Mouse (Mus musculus) adrenal gland, adult 8-10 months (tissue): Measurements from ENCODE around the gene Sco2. TPM values are rescaled to one million over a fixed set of nuclear protein-coding genes. Genes with fewer than 3 reads are reported as not detected.

Experiments
- DNase-seq: peaks from one replicate; pipeline ENCODE4 v3.0.0; 2022
- total RNA-seq, 4 experiments: library from RNA; stranded (reverse); gene quantifications; 2 replicates each; pipeline ENCODE4 v1.2.4; 2022

Sco2 gene
- 10 to 100 TPM; 18.7 to 28.6 (median 24.6) TPM for total RNA-seq

DNA sequence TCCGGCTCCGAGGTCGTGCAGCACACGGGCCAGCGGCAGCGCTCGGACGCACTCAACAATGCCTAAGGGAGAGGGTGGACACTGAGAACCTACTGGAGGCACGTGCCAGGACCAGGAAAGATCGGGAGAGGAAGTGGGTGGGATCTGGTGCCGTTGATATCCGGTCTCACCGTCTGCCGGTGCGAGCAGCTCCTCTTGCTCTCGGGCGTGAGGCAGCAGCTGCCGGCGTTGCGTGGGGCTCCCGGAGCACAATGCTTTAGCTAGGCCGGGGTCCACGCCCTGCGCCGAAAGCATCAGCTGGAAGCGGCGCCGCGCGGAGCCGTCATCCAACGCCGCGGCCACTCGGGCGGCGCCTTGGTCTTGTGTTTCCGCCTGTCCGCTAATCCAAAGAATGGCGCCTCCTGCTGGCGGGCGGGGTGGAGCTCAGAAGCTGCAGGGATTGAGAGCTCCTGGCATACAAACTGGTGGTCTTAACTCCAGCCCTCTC is at the start of gene Sco2:
TSS of gene Sco2 (minus strand) at position 85 of the 487 bp plus-strand sequence.
- DNase-seq: peak; percentile 86

DNA sequence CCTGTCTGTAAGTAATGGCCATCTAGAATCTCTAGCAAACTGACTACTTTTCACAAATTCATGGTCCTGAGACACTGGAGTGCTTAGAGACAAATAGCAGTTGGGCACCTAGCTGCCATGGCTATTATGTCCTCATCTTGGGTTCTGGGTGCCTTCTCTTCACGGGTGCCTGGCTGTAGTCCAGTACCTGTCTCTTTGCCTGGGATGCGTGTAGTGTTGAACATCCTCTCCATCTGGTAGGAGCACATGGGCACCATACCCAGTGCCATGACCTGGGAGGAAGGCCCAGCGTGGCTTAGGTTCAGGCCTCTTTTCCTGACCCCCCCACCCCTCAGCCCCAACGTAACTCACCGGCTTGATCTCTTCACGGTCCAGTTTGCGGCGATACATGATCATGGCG is 48.3 kb upstream of the Sco2 start:
- DNase-seq: no peak

DNA sequence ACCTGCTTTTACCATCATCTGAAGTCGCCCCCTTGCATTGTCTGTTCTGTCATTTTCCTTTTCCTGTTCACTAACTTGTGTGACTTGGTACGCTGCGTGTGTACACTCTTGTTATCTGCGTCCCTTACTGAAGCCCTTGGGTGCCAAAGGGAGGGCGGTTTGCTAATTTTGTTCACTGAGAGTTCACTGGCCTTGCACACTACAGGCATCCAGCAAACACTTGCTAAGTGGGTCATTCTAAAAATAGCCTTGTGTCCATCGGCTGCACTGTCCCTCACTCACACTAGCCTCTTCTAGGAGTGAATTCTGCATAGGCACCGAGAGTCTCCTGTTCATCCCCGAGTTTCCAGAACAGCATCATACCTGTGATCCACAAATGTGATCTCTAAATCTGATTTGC is 41.6 kb upstream of the Sco2 start:
- DNase-seq: no peak

DNA sequence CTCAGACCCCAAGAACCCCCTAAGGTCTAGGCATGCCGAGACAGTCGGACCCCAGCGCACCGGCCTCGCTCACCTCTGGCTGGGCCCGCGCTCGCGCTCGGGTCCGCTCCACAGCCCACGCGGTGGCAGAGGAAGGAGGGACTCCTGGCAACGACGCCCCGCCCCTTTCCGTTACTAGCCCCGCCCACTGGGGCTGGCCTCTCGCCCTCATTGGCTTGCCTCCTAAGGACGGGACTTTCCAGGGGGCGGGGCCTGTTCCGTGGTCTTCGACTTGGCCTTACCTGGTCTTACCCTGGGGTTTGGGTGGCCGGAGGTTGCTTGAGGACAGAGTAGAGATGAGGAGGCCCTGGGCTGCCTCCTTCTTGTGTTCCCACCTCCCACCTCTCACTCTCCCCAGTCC is 36.5 kb upstream of the Sco2 start, which contains the start of gene Syce3:
TSS of gene Syce3 (minus strand) at position 386 of the 400 bp plus-strand sequence.
- DNase-seq: no peak

DNA sequence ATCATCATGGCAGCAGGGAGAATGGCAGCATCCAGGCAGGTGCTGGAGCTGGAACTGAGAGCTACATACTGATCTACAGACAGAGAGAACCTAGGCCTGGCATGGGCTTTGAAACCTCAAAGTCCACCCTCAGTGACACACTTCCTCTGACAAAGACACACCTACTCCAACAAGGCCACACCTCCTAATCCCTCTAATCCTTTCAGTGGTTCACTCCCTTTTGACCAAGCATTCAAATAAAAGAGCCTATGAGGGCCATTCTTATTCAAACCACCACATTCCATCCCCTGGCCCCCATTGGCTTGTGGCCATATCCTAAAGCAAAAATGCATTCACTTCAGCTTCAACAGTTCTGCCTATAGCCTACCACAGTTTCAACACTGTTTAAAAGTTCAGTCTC is 33.0 kb upstream of the Sco2 start:
- DNase-seq: no peak

DNA sequence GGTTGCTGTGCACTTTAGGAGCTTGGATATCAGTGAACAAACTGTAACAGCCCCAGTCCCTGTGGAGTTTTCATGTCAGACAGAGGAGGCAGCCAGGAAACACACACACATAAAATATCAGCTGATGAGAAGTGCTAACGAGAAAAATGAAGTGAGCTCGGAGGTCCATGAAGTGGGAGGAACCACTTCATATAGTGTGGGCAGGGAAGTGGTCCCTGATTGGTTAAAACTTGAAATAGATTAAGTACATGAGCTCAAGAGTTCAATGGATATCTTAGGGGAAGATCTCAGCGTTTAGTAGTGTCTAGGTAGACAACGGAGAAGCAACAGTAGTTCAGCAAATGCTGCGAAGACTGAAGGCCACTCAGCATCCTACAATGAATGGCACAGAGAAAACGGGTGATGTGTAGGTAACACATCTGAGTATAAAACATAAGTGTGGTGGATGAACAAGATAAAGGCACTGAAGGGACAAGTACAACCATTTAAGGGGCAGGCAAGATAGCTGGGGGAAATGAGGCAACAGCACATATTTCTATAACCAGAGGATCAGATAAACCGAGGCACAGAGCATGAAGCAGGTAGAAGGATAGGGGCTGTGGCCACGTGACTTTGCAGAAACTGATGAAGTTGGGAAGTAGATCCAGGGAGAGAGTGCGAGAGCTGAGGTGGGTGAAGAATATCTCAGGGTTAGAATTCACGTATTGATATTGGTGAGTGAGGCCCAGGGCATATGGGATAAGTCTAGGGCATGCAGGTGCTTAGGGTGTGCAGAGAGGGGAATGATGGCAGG is 31.4 kb upstream of the Sco2 start:
- no peak for DNase-seq

DNA sequence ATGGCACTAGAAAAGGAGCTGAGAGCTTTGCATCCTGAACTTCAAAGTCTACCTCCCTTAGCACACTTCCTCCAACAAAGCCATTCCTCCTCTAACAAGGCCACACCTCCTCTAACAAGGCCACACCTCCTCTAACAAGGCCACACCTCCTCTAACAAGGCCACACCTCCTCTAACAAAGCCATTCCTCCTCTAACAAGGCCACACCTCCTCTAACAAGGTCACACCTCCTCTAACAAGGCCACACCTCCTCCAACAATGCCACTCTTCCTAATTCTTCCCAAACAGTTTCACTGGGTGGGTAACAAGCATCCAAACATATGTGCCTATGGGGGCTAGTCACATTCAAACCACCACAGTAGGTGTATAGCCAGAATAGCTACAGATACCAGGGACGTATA is 28.8 kb upstream of the Sco2 start:
- DNase-seq: no peak

DNA sequence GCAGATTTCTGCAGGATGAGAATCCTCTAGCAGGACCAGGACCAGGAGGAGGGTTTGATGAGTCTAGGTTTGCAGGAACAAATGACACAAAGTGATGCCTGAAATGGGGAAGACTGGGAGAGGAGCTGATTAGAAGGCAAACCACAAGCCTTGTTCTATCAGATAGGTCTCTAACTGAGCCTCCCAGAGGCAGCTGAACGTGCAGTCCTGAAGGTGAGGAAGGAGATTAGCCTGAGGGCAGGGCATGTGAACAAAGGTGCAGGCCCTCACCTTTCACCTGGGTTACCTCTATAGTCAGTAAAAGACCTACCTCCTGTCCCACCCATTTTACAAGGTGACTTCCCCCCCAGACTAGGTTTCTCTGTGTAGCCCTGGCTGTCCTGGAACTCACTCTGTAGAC is 26.1 kb upstream of the Sco2 start:
- no peak for DNase-seq

DNA sequence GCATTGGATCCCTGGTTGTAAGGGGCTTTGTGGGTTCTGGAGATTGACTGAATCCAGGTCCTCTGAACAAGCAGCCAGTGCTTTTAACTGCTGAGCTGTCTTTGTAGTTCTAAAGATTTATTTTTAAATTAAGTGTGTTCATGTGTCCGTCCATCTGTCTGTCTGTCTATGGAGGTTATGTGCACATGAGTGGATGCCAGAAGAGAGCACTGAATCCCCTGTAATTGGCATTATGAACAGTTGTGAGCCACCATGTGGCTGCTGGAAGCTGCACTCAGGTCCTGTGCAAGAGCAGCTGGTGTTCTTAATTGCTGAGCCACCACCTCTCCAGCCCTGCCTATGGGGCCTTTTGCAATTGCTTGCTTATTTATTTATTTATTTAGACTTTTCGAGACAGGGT is 24.5 kb upstream of the Sco2 start:
- DNase-seq: no peak

DNA sequence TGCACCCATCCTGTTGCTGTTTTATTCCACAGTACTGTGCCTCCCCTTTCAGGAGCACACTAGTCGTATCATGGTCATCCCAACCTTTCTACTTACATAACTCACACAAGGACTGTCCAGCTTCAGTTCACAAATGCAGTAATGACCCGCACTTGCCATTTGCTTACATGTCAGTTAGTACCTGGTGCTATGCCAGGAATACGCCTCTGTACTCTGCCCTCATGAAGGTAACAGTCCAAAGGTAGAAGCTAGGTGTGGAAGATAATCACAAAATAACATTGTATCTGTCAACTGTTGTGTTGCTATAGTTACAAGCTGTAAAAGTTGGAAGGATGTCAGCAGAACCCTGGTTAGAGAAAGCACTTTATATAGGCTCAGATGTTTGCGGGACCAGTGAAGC is 23.2 kb upstream of the Sco2 start:
- no peak for DNase-seq

DNA sequence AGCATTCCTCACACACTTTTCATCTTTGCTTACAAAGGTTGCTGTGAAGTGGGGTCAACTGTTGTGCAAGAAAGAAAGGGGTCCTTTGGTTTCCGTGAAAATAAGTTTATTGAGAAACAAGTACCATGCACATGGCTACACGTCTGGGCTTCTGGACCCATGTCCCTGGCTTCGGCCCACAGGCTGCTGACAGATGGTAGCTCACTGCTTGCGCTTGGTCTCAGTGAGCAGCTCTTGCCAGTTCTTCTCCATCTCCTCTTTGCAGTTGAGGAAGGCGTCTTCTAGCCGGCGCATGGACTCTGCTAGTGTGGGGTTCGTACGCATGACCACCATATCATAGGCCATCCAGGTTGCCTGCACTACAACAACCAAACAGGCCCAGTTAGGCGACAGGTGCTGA is 16.4 kb upstream of the Sco2 start:
- no peak for DNase-seq

DNA sequence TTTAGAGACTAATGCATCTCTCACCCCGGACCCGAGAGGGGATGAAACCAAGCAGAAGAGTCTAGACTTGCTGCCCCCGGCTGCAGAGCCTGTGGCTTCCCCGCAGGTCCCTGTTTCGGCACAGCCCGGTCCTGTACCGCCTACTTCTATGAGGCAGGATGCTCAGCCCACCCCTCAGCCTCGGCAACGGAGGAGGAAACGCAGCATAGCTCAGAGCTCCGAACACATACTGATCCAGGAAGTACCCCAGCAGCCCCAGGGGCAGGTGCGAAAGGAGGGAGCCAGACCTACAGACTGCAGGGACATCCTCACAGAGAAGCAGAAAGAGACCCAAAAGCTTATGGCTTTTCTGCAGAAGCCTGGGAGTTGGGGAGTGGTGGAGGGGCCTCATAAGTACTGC is 13.5 kb upstream of the Sco2 start:
- DNase-seq: no peak

DNA sequence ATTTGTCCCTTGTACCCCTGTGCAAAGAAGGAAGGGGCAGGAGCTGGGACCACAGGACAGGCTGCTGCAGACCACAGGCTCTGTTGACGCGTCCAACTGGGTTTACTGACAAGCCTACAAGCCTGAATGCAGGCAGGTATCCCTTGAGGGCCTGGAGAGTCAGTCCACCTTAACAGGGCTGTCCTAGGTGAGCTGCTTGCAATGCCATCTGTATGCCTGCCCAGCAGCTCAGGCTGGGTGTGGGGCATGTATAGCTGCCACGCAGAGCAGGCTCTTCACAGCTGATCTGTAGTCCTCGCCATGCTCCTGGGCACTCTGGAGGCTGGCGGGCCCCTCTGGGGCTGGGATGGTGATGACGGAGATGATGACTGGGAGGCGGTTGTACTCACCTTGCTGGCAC is 11.0 kb upstream of the Sco2 start, which contains the start of gene Klhdc7b:
TSS of gene Klhdc7b (plus strand) at position 301 of the 400 bp plus-strand sequence.
- DNase-seq: no peak

DNA sequence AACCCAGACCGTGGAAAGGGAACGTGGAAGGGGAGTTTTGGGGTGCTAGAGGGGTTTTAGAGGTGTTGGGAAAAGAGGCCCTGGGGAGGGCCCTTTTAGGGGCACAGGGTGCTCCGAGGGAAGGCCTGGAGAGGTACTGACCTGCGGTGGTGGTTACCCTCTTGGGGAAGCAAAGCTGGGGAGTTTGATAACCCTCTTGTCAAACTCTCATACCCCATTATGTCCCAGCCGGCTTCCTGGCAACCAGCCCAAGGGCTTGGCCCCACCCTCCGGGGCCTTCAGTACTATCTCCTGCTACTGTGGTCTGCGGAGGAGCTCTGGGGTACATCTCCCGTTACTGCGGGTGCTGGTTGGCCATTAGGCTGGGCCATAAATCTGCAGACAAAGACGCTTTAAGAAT is 5.8 kb upstream of the Sco2 start:
- DNase-seq: no peak

DNA sequence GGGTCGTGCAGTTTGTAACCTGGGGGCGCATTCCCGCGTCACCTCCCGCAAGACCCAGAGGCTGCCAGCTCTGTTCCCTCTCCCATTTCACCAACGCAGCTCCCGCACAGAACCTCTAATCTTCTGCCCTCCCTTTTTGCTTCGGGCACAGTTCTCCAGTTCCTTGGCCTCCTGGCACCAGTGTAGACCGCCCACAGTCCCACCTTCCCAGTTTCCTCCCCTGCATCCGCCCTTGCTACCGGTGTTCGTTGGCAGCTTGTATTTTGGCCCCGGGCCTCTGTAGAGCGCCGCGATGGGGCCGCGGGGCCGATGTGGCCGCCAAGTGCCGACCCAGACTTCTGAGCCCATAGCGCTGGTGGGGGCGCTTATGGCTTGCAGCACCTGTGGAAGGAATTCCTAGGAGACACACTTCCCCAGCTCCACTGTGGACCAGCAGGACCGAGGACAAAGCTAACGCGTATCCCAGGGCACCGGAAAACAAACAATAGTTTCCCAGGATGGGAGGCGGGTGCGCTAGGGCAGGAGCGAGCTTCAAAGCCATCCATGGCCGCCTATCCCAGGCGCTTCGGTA is 5.3 kb upstream of the Sco2 start, which contains the start of gene Odf3b:
TSS of gene Odf3b (minus strand) at position 452 of the 571 bp plus-strand sequence.
- DNase-seq: no peak

DNA sequence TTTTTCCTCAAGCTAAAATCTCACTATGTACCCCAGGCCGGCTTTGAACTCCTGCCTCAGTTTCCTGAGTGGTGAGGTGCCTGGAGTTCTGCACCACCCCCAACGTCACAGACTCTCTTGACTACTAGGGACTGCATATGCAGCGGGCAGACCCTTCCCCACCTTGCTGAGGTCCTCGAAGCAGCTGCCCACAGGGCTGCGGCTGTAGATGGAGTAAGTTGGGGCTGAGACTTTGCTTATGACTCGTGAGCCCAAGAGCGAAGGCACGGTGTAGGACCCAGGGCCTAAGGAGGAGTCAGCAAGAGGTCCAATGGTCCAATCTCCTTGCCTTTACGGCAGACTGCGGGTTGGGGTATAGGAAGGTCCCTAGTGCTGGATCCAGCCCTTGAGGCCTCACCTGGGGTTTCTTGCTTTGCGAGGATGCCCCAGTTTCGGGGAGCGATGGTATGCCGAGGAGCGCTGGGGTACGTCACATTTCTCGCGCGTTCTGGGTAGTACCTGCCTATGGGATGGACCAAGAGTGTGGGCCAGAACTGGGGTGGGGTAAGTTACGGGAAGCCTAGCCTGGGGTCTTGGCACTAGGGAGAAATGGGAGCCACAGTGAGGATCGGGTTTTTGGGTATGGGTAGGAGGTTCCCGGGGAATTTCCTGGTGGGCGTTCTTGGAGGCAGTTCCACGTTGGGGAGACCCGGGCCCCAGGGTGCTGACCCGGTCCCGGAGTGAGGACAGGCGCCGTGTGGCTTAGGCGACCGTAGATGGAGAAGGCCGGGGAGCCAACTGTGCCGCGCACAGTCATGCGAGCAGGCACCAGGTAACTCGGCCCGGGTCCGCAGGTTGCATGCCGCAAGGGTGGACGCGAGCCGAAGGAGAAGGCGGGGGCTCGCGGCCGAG is 4.5 kb upstream of the Sco2 start:
- DNase-seq: no peak

DNA sequence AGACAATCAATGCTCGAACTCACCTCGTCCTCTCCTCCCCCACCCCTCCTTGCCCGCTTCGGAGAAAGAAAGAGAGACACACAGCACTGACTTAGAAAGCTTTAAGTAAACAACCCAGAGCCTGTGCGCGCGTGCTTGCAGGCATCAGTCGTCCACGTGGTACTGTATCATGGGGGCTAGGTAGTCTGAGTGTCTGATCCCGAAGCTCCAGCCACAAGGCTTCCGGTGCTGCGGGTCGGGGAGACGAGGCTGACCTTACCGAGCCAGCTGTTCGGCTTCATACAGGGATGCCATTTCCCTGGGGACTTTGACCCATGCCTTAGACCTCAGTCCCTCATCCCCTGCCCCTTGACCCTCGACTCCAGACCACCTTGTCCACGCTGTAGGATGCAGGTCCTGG is 3.7 kb upstream of the Sco2 start:
- no peak for DNase-seq

DNA sequence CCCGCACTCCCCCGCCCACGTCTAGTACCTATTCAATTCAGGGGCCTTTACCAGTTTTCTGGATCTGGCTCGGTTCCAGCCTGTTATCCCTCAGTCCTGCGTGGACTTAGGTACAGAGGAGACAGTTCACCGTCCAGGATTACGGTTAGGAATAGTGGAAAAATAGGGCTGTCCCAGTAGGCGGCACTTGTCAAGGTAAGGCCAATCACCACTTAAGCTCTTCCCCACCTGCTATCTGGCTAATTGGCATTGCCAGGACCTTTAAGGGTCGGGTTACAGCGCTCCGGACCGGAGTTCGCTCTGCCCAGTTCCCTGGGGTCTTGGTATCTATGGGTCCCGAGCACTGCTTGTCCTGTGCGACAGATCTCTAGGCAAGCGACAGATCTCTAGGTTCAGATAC is 3.3 kb upstream of the Sco2 start, which contains the start of gene Tymp:
TSS of gene Tymp (minus strand) at position 83 of the 400 bp plus-strand sequence.
- no peak for DNase-seq

DNA sequence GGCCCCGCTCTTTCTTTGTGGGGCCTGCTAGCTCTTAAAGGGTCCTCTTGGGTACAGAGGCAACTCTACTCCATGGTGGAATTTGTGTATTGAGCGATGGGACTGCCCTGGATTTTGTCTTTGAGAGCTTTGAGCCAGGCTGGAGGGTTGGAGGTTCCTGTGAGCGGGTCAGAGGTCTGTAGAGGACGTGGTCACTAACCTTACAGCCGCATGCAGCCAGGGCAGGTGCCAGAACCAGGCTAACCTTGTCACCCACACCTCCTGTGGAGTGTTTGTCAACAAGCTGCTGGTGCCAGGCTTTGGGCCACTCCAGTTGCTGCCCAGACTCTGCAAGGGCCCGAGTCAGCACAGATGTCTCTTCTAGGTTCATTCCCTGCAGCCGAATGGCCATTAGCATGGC is 2.4 kb upstream of the Sco2 start:
- DNase-seq: no peak

DNA sequence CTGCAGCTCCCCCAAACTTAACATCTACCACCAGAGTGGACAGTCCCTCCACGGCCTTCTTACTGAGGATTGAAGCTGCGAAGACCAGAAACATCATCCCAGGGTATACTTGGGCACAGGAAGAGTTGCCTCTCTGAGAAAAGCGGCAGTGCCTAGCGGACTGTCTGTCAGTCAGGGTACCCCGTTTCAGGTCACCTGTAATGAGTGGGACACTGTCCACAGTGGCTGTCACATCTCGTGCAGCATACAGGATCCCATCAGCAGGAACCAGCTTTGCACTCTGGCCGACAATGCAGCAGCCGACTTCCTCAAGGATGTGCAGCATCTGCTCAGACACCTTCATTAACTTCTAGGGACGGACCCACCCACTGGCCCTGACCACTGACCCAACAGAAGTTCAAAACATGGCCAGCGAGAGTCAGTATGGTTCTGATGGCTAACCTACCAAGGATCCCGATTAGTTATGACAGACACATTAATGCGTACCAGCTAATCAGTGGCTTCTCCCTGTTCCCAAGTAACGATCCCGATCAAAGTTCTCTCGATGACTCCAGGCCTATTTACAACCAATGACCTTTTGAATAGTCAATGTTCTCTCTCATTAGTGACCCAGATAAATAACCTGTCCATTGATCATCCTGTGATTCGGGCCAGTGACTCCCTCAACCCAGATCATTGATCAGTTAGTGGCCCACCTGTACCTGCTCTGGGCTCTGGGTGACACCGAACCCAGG is 1.3 kb upstream of the Sco2 start:
- no peak for DNase-seq

DNA sequence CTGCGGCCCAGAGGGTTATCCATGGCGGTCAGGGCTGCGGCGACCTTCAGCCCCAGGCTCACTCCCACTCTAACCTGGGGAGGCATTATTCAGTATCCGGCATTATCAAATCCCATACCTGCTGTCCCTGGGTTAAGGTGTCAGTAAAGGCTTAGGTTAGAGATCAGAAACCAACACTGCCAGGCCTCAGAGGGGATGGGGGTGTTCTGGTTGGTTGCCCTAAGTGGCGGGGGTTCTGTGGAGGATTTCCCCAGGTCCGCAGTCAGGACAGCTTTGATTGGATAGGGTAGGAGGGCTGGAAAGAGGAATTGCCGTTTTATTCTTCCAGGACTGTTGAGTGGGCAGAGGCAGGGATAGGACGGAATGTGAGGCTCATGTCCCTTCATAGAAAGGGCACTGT is 694 bp upstream of the Sco2 start:
- no peak for DNase-seq
